Mouse (Mus musculus) thymus, postnatal 0 days (tissue): ENCODE data around the gene Srp68. TPM values are rescaled to one million over a fixed set of nuclear protein-coding genes. Genes with fewer than 3 reads are reported as not detected.

Experiments used
- DNase-seq: peaks from one replicate; pipeline ENCODE4 v3.0.0-alpha.2; 2015; ENCODE audit warnings: low spot score
- polyA plus RNA-seq: library from polyadenylated mRNA; unstranded; fragments of >200 nt; fragmentation: Nextera tagmentation; extraction: Ambion mirVana; gene quantifications from 2 replicates; pipeline ENCODE4 v1.2.1, GENCODE M21; 2015

The Srp68 gene
- polyA plus RNA-seq, 1 experiment from 2014 or later = 86.4 TPM

GRCm38 (mm10) chr11:116210696-116211095 lies 63.3 kb downstream of the Srp68 start:
- DNase-seq = no peak

GRCm38 (mm10) chr11:116209257-116209656 lies 64.8 kb downstream of the Srp68 start:
- no peak for DNase-seq

GRCm38 (mm10) chr11:116208660-116209059 lies 65.4 kb downstream of the Srp68 start:
- DNase-seq = no peak

GRCm38 (mm10) chr11:116206678-116207077 lies 67.3 kb downstream of the Srp68 start:
- no peak for DNase-seq

GRCm38 (mm10) chr11:116203150-116203549 lies 70.9 kb downstream of the Srp68 start:
- no peak for DNase-seq

- no peak for DNase-seq
These were observed 72.9 kb downstream of the Srp68 start for GRCm38 (mm10) chr11:116201151-116201550.

- peak; percentile 94 for DNase-seq
These were observed 75.1 kb downstream of the Srp68 start, which contains the start of the genes Ten1 and Acox1 for GRCm38 (mm10) chr11:116198639-116199531. Gene Ten1 (plus strand): TSS chr11:116198855. Gene Acox1 (minus strand): TSS chr11:116199045.

GRCm38 (mm10) chr11:116198132-116198531 lies 75.9 kb downstream of the Srp68 start:
- DNase-seq = no peak

GRCm38 (mm10) chr11:116197584-116197906 lies 76.5 kb downstream of the Srp68 start:
- no peak for DNase-seq

GRCm38 (mm10) chr11:116196866-116197583 lies 77.0 kb downstream of the Srp68 start:
- DNase-seq = no peak

GRCm38 (mm10) chr11:116196336-116196735 lies 77.7 kb downstream of the Srp68 start:
- DNase-seq = no peak

GRCm38 (mm10) chr11:116195252-116195651 lies 78.8 kb downstream of the Srp68 start:
- peak; percentile 13 for DNase-seq

Other genes with a start within 250 kb of the Srp68 start
- gene H3f3b, start 246.3 kb downstream of the Srp68 start, polyA plus RNA-seq = 2,823 and 2,911 TPM in 2 replicates
- 20.5 and 22.9 TPM in 2 replicates for gene Unk, start 243.9 kb downstream of the Srp68 start, polyA plus RNA-seq
- 32.4 and 34.7 TPM in 2 replicates for gene Unc13d, start 196.3 kb downstream of the Srp68 start, polyA plus RNA-seq
- gene Wbp2, start 187.2 kb downstream of the Srp68 start, polyA plus RNA-seq = 75.1 and 97.4 TPM in 2 replicates
- gene Trim47, start 147.0 kb downstream of the Srp68 start, polyA plus RNA-seq = 10.8 and 10.9 TPM in 2 replicates
- 2.6 and 3.1 TPM in 2 replicates for gene Trim65, start 143.1 kb downstream of the Srp68 start, polyA plus RNA-seq
- 65.0 and 68.8 TPM in 2 replicates for gene Mrpl38, start 135.3 kb downstream of the Srp68 start, polyA plus RNA-seq
- 12.0 and 13.1 TPM in 2 replicates for gene Fbf1, start 106.1 kb downstream of the Srp68 start, polyA plus RNA-seq
- 127 and 134 TPM in 2 replicates for gene Ten1, start 75.4 kb downstream of the Srp68 start, polyA plus RNA-seq
- gene Acox1, start 75.2 kb downstream of the Srp68 start, polyA plus RNA-seq = 20.0 and 20.7 TPM in 2 replicates
- 1.5 and 2.0 TPM in 2 replicates for gene Evpl, start 36.1 kb downstream of the Srp68 start, polyA plus RNA-seq
- 0.49 and 0.59 TPM in 2 replicates for gene Galr2, start 6.7 kb upstream of the Srp68 start, polyA plus RNA-seq
- 73.0 and 74.5 TPM in 2 replicates for gene Exoc7, start 33.0 kb upstream of the Srp68 start, polyA plus RNA-seq
- 1.3 and 1.5 TPM in 2 replicates for gene Foxj1, start 61.2 kb upstream of the Srp68 start, polyA plus RNA-seq
- gene Rnf157, start 138.8 kb upstream of the Srp68 start, polyA plus RNA-seq = 52.3 and 56.7 TPM in 2 replicates
- 81.9 and 82.9 TPM in 2 replicates for gene Ubald2, start 159.9 kb upstream of the Srp68 start, polyA plus RNA-seq
- gene Qrich2, start 192.0 kb upstream of the Srp68 start, polyA plus RNA-seq = 0.05 and 0.35 TPM in 2 replicates
- 90.9 and 96.6 TPM in 2 replicates for gene Prpsap1, start 220.0 kb upstream of the Srp68 start, polyA plus RNA-seq